Mouse (Mus musculus) liver, embryonic 14.5 days (tissue): ENCODE measurements around the gene Drosha.

ENCODE experiments used
- CTCF ChIP-seq: IDR thresholded peaks from 2 replicates; pipeline ENCODE4 v1.5.1; 2016; ENCODE audit warnings: antibody characterized with exemption, low read depth, control low read depth
- EP300 ChIP-seq: IDR thresholded peaks from 2 replicates; pipeline ENCODE4 v1.6.1; 2016; ENCODE audit warnings: antibody characterized with exemption, low read depth

DNA sequence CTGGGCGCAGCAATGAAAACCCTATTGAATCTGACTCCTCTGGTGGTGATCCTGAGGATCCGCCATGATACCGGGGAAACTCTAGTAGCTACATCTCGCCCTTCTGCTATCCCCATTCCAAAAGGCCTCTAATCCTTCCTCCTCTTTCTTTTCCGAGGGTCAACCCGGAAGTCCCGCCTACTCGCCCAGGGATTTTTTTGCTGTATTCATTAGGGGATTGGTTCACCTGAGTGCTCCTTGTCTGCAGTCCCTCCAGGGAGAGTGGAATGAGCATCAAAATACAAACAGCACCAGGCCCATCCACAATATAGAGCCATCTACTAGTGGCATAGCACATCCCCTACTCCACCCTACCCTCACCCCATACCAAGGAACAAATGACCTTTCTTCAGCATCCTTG, 62.6 kb downstream of the Drosha start:
- TF ChIP-seq CTCF (no peak), EP300 (no peak)
